Mouse (Mus musculus) thymus, adult 18-20 months (tissue): ENCODE measurements around the gene Cinp.
"Not testable (repeated sequence)": the region's sequence is repeated elsewhere in the genome, so short reads cannot be mapped to it uniquely, and the experiment has no call there.

Experiments
- DNase-seq, 2 experiments: peaks; one replicate each; pipeline ENCODE4 v3.0.0; 2022; ENCODE audit warnings: mixed read lengths in 2 of 2

Gene Cinp

DNA sequence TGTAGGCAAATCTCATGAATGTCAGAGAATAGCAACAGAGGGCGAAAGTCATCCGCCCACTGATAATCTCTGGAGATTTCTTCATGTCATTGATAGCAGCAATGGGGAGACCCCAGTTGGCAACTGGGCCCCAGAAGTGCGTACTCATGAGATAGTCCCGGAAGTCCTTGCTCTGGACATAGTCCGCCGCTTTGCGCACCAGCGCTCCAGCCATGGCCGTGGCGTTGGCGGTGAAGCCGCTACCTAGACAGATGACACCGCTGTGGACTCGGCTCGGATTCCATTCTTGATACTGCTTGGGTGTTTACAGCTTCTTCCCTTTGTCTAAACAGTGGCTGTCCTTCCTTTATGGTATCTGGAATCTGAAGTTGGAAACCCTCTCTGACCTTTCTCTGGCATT, 30.3 kb downstream of the Cinp start:
- DNase-seq: not testable (repeated sequence)

GRCm38 (mm10) chr12:110857196-110857595, 31.7 kb downstream of the Cinp start:
- DNase-seq: no peak

DNA sequence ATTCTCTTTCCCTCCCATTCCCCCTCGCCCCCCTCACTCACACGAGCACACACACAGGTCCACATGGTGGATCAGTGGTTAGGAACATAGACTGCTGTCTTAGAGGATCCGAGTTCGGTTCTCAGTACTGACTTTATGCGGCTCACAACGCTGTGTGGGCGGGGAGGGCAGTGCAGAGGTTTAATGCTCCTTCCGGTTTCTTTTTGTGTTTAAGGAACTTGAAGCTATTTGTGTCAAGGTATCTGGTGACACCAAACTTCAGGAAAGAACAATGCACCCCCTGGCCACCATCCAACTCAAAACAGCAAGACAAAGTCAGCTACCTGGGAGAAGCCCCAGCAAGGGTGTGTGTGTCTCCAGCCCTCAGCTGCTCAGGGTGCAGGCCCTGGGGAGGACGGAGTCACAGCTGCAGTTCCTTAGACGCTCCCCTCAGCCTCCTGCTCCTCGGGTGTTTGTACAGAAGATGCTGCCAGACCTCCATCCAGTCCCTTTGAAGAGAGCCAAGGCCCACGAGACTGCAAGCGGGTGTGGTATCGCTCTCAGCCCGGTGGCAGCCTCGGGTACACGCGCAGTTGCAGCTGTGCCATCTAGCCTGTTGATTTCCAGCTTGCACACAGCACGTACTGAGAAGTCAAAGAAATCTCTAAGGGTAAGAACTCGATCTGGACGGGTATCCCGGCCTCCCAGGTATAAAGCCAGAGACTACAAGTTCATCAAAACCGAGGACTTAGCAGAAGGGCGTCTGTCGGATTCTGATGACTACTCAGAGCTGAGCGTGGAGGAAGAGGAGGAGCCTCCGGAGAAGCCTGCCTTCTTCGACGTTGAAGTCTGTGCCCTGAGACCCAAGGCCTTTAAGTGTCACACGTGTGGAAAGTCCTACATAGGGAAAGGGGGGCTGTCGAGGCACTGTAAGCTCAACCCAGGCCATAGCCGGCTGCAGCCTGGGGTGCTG, 33.9 kb downstream of the Cinp start:
- DNase-seq: no peak

DNA sequence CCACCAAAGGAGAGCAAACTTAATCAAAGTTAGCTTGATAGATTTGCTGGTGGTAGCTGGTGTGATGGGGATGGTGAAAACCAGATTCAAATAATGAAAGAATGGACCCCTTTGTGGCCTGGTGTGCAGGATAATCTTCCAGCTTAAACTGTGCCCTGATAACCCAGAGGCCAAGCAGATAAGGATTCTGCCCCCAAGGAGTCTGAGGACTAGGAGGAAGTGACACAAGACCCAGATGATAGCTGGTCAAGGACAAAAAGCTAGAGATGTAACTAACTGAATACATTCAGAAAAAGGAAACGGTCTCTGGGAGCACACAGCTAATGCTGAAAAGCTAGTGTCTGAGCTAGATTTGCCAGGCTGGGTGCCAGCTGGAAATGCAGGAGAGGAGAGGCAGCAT, 37.0 kb downstream of the Cinp start:
- DNase-seq: no peak

DNA sequence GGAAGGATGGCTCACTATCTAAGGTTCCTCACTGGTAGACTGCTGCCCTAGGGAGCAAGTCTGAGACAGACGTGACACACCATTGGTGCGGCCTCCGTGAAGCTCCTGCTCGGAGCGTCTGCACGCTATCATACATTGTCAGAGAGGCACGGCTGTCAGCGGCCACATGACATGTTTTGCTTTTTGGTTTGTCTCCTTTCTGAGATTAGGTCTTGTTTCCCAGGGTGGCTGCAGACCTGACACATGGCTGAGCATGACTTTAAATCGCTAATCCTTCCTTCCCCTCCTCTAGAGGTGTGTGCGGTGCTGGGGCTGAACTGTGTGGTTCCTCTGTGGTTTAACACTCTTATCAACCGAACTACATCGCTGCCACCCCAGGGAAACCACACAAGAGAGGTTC, 37.5 kb downstream of the Cinp start:
- DNase-seq: no peak

GRCm38 (mm10) chr12:110850929-110851256, 38.1 kb downstream of the Cinp start:
- no peak for DNase-seq

DNA sequence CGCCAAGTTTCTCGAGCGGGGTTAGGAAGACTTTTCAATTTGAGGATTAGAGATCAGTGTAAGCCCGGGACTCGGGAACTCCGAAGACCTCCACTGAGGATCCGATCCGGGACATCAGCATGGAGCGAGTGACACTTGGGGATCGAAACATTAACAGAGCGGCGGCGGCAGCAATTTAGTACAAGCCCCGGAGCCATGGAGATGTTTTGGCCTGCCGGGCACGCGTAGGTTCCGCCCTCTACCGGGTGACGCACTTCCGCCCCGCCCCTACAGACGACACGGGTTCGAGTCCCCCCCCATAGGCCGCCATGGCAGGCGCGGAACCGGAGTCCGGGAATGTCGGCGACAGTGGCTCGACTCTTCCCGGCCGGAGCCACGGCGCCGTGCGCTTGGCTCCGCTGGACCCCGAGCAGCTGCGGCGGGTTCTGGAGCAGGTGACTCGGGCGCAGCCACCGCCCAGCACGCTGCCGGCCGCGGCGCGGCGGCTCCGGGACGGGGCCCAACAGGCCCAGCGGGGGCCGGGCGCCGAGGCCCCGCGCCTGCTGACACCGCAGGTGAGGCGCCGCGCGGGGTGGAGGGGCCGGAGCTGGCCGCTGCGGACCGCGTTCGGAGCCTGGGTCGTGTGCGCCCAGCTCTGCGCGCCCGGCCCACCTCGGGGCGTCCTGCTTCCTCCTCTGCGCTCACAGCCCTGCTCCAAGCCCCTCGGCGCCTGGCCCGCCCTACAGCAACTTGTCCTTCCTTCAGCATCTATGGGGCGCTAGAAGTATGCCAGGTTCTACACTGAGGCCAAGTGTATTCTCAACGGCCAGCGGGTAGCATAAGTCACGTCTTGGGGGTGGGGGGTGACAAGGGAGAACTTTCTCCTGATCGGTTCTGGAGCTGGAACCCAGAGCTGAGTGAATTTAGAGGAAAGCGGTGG, 38.7 kb downstream of the Cinp start, which contains the start of gene Zfp839:
Zfp839 (plus strand) TSS at position 244 of the 919 bp plus-strand sequence.
- DNase-seq: peak; percentile 56 to 66

DNA sequence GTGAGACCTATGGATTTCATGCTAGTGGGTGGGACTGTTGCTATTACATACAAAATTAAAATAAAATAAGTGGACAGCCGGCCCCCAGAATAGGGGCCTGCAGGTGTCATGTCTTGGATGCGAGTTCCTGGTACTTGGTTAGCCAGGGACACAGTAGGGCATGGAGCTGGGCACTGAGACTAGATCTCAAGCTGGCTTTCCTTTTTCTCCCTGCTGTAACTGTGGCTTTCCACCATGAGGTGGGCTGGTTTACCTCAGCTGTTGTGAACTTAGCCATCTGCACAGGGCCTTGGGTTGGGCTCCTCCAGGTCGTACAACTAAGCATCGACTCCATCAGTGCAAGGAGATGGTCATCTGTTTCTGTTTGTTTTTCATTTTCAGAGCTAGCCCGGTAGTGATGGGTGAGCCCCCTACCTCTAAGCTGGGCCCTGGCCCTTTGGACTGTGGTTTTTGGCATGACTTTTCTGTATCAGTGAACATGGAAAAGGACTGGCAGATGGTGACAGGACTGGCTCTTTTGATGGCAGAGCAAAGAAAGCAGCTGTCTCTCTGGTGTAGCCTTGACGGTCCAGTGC, 42.7 kb downstream of the Cinp start:
- no peak for DNase-seq

DNA sequence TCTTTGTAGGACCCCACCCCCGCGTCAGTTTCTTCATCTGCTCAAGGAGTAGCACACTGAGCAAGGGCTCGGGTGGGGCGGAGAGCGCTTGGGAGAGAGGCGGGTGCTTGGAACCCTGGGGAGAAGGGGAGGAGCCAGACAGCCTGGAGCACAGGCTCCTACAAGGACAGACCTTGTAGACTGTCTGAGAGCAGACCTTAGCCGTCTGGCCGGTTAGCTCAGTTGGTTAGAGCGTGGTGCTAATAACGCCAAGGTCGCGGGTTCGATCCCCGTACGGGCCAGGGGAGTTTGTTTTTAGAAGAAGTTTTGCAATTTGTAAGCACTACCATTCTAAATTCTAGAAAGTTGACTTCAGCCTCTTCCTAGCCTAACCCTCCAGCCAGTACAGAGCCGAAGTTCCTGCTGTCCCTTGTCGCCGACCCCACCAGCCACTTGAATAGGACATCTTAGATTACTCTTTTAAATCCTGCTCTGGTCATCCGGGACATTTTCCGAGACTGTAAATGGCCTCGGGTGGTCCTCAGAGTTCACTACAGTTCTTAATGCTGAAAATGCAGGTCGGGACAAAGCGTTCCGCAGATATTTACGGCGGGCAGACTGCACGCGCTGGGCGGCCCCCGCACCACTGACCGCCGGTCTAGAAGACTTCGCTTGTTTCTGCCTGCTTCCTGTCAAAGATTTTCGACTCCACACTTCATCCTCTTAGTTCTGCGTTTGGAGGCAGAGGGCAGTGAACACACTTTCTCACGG, 43.6 kb downstream of the Cinp start:
- peak; percentile 45 to 58 for DNase-seq

- DNase-seq: no peak
Measured at GRCm38 (mm10) chr12:110844227-110845130, 44.5 kb downstream of the Cinp start.

- DNase-seq: peak; percentile 54 to 57
Measured at GRCm38 (mm10) chr12:110843194-110844048, 45.5 kb downstream of the Cinp start.

- DNase-seq: no peak
Measured at GRCm38 (mm10) chr12:110841731-110842493, 47.0 kb downstream of the Cinp start.

DNA sequence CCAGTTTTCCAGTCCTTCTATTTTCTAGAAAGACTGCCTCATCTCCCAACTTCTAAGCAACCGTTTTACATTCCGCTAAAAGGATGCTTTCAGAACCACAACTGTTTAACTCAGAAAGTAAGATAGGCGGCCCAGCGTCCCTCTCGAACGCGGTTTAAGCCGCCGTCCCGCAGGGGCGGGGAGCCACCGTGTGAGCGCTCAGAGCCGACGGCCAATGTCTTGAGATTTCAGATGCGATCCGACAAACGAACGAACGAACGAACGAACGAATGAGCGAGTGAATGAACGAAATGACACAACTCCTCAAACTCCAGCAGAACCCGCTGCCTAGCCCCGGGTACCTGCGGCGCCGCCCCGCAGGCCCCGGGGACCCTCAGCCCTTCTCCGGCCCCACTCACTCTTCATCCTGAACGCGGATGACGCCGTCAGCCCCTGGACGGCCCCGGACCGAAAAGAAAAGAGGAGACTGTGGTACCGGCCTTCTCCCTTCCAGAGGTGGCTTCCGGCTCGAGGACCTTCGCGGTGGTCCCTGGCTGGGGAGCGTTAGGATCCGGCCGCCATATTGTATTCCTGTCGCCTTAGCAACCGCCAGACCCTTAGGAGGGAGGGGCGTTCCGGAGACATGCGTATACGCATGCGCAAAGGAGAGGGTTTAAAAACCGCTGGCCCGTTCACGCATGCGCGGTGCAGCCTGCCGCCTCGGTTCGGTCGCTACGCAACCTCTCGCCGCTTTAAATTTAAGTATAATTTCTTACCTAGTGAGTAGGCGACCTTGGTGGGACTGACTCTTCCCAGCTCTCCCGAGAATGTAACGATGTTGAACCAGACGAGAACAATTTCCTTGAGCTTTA, 48.4 kb downstream of the Cinp start, which contains the start of gene Mok:
Mok (minus strand) TSS at position 592 of the 851 bp plus-strand sequence.
- peak; percentile 91 to 93 for DNase-seq

DNA sequence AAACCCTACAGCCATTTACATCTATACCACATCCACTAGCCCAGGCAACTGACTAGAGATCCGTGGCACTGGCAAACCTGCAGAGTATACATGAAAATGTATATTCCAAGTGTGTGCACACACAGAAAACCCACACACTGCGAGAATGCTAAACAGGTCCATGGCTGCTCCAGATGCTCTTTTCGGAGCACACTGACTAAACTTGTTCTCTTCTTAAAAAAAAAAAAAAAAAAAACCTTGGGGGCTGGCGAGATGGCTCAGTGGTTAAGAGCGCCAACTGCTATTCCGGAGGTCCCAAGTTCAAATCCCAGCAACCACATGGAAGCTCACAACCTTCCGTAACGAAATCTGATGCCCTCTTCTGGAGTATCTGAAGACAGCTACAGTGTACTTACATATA, 51.1 kb downstream of the Cinp start:
- DNase-seq: no peak

- DNase-seq: no peak
Measured at GRCm38 (mm10) chr12:110837192-110837841, 51.6 kb downstream of the Cinp start.

DNA sequence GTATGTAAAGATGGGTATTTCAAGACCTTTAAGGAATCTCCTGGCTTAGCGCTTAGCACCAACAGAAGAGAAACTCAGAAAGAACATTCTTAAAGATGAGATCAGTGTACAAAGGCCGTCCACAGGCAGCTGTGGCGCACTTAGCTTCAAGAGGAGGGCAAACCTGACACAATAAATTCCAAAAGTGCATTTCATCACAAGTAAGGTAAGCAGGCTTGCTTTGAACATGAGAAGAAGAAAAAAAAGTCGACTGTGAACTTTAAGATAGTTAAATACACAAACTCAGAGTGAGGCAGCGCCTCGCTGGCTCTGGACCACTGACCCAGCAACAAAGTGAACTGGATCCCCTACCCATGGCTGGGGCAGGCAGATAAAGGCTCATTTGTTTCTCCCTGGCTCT, 52.2 kb downstream of the Cinp start:
- no peak for DNase-seq

DNA sequence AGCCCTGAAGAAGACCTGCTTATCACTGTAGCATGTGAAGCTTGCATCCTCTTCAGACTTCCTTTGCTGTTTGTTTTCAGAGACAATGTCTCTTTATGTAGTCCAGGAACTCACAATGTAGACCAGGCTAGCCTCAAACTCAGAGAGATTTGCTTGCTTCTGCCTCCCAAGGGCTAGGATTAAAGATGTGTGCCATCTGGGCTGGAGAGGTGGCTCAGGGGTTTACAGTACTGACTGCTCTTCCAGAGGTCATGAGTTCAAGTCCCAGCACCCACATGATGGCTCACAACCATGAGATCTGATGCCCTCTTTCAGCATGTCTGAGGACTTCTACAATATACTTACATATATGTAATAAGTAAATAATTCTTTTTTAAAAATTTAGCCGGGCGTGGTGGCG, 53.8 kb downstream of the Cinp start:
- no peak for DNase-seq
